Mouse (Mus musculus) lung, embryonic 16.5 days (tissue): ENCODE measurements around the gene Timm13. TPM values are rescaled to one million over a fixed set of nuclear protein-coding genes. Genes with fewer than 3 reads are reported as not detected.

Experiments
- ATAC-seq: fragments of 200-750 bp; cut with Nextera tagmentation; 2 replicates; pipeline ENCODE4 v1.8.0; 2017; ENCODE audit warnings: low read depth, mild to moderate bottlenecking, moderate library complexity
- H3K27ac ChIP-seq: fragments of 300-500 bp; sonication (generic); 2 replicates; pipeline ENCODE4 v1.5.1; 2014; ENCODE audit warnings: mild to moderate bottlenecking, control low read depth, low read length
- H3K27me3 ChIP-seq: fragments of 300-500 bp; sonication (generic); 2 replicates; pipeline ENCODE4 v1.6.1; 2014; ENCODE audit warnings: low read depth, low read length, mixed read lengths; ENCODE audit not compliant: control insufficient read depth, insufficient read depth
- H3K36me3 ChIP-seq: fragments of 300-500 bp; sonication (generic); 2 replicates; pipeline ENCODE4 v1.6.1; 2014; ENCODE audit warnings: low read length; ENCODE audit not compliant: control insufficient read depth, insufficient read depth
- H3K4me1 ChIP-seq: fragments of 300-500 bp; sonication (generic); replicated peaks from 2 replicates; pipeline ENCODE4 v1.6.1; 2014; ENCODE audit warnings: low read length, mixed read lengths; ENCODE audit not compliant: control insufficient read depth, insufficient read depth
- H3K4me2 ChIP-seq: fragments of 300-500 bp; sonication (generic); 2 replicates; pipeline ENCODE4 v1.6.1; 2014; ENCODE audit warnings: low read depth, low read length, control low read depth
- H3K4me3 ChIP-seq: fragments of 300-500 bp; sonication (generic); 2 replicates; pipeline ENCODE4 v1.5.1; 2014; ENCODE audit warnings: mild to moderate bottlenecking, low read length, control low read depth
- H3K9ac ChIP-seq: fragments of 300-500 bp; sonication (generic); 2 replicates; pipeline ENCODE4 v1.6.1; 2014; ENCODE audit warnings: low read length, control low read depth
- H3K9me3 ChIP-seq: fragments of 300-500 bp; sonication (generic); 2 replicates; pipeline ENCODE4 v1.6.1; 2016; ENCODE audit warnings: low read length; ENCODE audit not compliant: control insufficient read depth
- WGBS: fragments of 180-500 bp; shearing (Covaris S2); extraction: QIAGEN DNeasy Blood & Tissue Kit; methylation state at CpG from one replicate; pipeline ENCODE4 v1.1.7; 2014; 5-methylcytosine and 5-hydroxymethylcytosine counted together
- polyA plus RNA-seq: library from polyadenylated mRNA; unstranded; fragments of >200 nt; fragmentation: Nextera tagmentation; extraction: Ambion mirVana; gene quantifications from 2 replicates; pipeline ENCODE4 v1.2.1, GENCODE M21; 2015

Timm13 gene
- polyA plus RNA-seq, 1 experiment from 2014 or later: 297 TPM

- Histone ChIP-seq H3K9me3 (no peaks in the 10 kb centered on the region), H3K36me3 (peaks cover 20% of the 10 kb centered on the region), H3K9ac (peak overlapping the region; percentile 48), H3K27me3 (no peaks in the 10 kb centered on the region), H3K4me2 (peak overlapping the region; percentile 49), H3K4me1 (peaks cover 8% of the 10 kb centered on the region), H3K4me3 (no peak overlapping the region), H3K27ac (peak overlapping the region; percentile 59)
- 84% methylated on average over 19 of the region's 19 CpGs for WGBS
- ATAC-seq: no peak
Observed at GRCm38 (mm10) chr10:80901409-80902272, 872 bp upstream of the Timm13 start.

GRCm38 (mm10) chr10:80899591-80900317, 1.0 kb downstream of the Timm13 start:
- no peaks in the 10 kb centered on the region for H3K9me3 ChIP-seq
- H3K36me3 ChIP-seq: peaks cover 16% of the 10 kb centered on the region
- H3K27ac ChIP-seq: no peak overlapping the region; the same call in 1 of the 2 replicates
- peak overlapping the region; percentile 93 for H3K4me3 ChIP-seq
- WGBS: 12% methylated on average over 25 of the region's 25 CpGs
- peak overlapping the region; percentile 92 for H3K4me2 ChIP-seq
- no peaks in the 10 kb centered on the region for H3K27me3 ChIP-seq
- H3K9ac ChIP-seq: peak overlapping the region; percentile 86
- peaks cover 8% of the 10 kb centered on the region for H3K4me1 ChIP-seq
- ATAC-seq: no peak

GRCm38 (mm10) chr10:80899074-80899473, 1.7 kb downstream of the Timm13 start:
- H3K36me3 ChIP-seq: peaks cover 11% of the 10 kb centered on the region
- H3K4me2 ChIP-seq: no peak overlapping the region
- no peak overlapping the region for H3K27ac ChIP-seq
- no peak overlapping the region for H3K4me3 ChIP-seq
- no peak overlapping the region for H3K9ac ChIP-seq
- H3K27me3 ChIP-seq: no peaks in the 10 kb centered on the region
- no peaks in the 10 kb centered on the region for H3K9me3 ChIP-seq
- ATAC-seq: no peak
- H3K4me1 ChIP-seq: peaks cover 8% of the 10 kb centered on the region
- 79% methylated on average over 8 of the region's 8 CpGs for WGBS

GRCm38 (mm10) chr10:80897861-80898510, 2.8 kb downstream of the Timm13 start:
- Histone ChIP-seq H3K4me3 (no peak overlapping the region), H3K9ac (peak overlapping the region; percentile 34; the same call in 1 of the 2 replicates)

GRCm38 (mm10) chr10:80896581-80897485, 3.9 kb downstream of the Timm13 start:
- no peaks in the 10 kb centered on the region for H3K36me3 ChIP-seq
- ATAC-seq: no peak
- no peaks in the 10 kb centered on the region for H3K27me3 ChIP-seq
- 66% methylated on average over 24 of the region's 24 CpGs for WGBS
- no peak overlapping the region for H3K27ac ChIP-seq
- peaks cover 8% of the 10 kb centered on the region for H3K4me1 ChIP-seq
- no peak overlapping the region for H3K4me2 ChIP-seq
- no peak overlapping the region for H3K9ac ChIP-seq
- H3K4me3 ChIP-seq: no peak overlapping the region
- H3K9me3 ChIP-seq: no peaks in the 10 kb centered on the region

More at GRCm38 (mm10) chr10:80897861-80898510, 2.8 kb downstream of the Timm13 start:
- Histone ChIP-seq H3K9me3 (no peaks in the 10 kb centered on the region), H3K27me3 (no peaks in the 10 kb centered on the region), H3K36me3 (peaks cover 6% of the 10 kb centered on the region; the same call in 1 of the 2 replicates), H3K4me2 (no peak overlapping the region), H3K4me1 (peaks cover 8% of the 10 kb centered on the region), H3K27ac (no peak overlapping the region)
- 33% methylated on average over 41 of the region's 41 CpGs for WGBS
- no peak for ATAC-seq

- Histone ChIP-seq H3K4me1 (peaks cover 8% of the 10 kb centered on the region), H3K4me2 (no peak overlapping the region), H3K27me3 (no peaks in the 10 kb centered on the region), H3K36me3 (no peaks in the 10 kb centered on the region), H3K4me3 (no peak overlapping the region), H3K9me3 (no peaks in the 10 kb centered on the region), H3K9ac (no peak overlapping the region), H3K27ac (no peak overlapping the region)
- ATAC-seq: no peak
- 65% methylated on average over 6 of the region's 6 CpGs for WGBS
Observed at GRCm38 (mm10) chr10:80895697-80896096, 5.1 kb downstream of the Timm13 start.

- Histone ChIP-seq H3K9ac (no peak overlapping the region), H3K27me3 (peaks cover 2% of the 10 kb centered on the region; the same call in 1 of the 2 replicates), H3K27ac (no peak overlapping the region), H3K36me3 (no peaks in the 10 kb centered on the region), H3K4me1 (peaks cover 8% of the 10 kb centered on the region), H3K4me3 (no peak overlapping the region), H3K9me3 (no peaks in the 10 kb centered on the region), H3K4me2 (no peak overlapping the region)
- ATAC-seq: no peak
- WGBS: 79% methylated on average over 7 of the region's 7 CpGs
Observed at GRCm38 (mm10) chr10:80895100-80895499, 5.7 kb downstream of the Timm13 start.

GRCm38 (mm10) chr10:80887181-80887580, 13.6 kb downstream of the Timm13 start:
- peak; percentile 23; the same call in 1 of the 2 replicates for ATAC-seq
- no peak overlapping the region for H3K4me3 ChIP-seq
- 35% methylated on average over 11 of the region's 11 CpGs for WGBS
- H3K27ac ChIP-seq: no peak overlapping the region
- H3K27me3 ChIP-seq: peaks cover 11% of the 10 kb centered on the region
- H3K4me1 ChIP-seq: no peaks in the 10 kb centered on the region
- H3K9ac ChIP-seq: no peak overlapping the region
- no peaks in the 10 kb centered on the region for H3K9me3 ChIP-seq
- no peak overlapping the region for H3K4me2 ChIP-seq
- H3K36me3 ChIP-seq: no peaks in the 10 kb centered on the region
